Mouse (Mus musculus): ENCODE data around the gene Cnot9. TPM values are rescaled to one million over a fixed set of nuclear protein-coding genes. Genes with fewer than 3 reads are reported as not detected.

Gene Cnot9
- 20.0 and 20.9 TPM in 2 replicates for polyA plus RNA-seq (2015; fragmentation: Nextera tagmentation; extraction: Ambion mirVana)

- peak; percentile 99 for DNase-seq (ENCODE audit: low spot score)
Observed at GRCm38 (mm10) chr1:74505721-74506464, at the start of gene Cnot9. Gene Cnot9 (plus strand): TSS chr1:74506058.

GRCm38 (mm10) chr1:74460273-74460672, 45.6 kb upstream of the Cnot9 start:
- 61% methylated on average over 2 of the region's 2 CpGs for WGBS
- peak; percentile 52 for DNase-seq (ENCODE audit: low spot score)
- Histone ChIP-seq H3K4me1 (ENCODE audit: insufficient read depth, low read depth, low read length) (no peaks in the 10 kb centered on the region), H3K36me3 (ENCODE audit: insufficient read depth, low read length) (peaks cover 10% of the 10 kb centered on the region; the same call in 1 of the 2 replicates), H3K4me2 (replicated peaks; ENCODE audit: low read depth, low read length) (no peak overlapping the region), H3K9me3 (ENCODE audit: low read length) (no peaks in the 10 kb centered on the region), H3K27ac (ENCODE audit: low read length) (no peak overlapping the region), H3K27me3 (replicated peaks; ENCODE audit: insufficient read depth, low read length) (no peaks in the 10 kb centered on the region), H3K9ac (replicated peaks; ENCODE audit: low read depth) (no peak overlapping the region), H3K4me3 (ENCODE audit: low read depth, low read length) (no peak overlapping the region)
- TF ChIP-seq EP300 (IDR thresholded peaks at IDR 0.05) (no peak), CTCF (IDR thresholded peaks at IDR 0.05) (peak; percentile 65)
- no peak for ATAC-seq

More at GRCm38 (mm10) chr1:74505721-74506464, at the start of gene Cnot9:
- Histone ChIP-seq H3K27ac (ENCODE audit: low read length) (peak within 1 kb of the TSS; percentile 88), H3K4me3 (ENCODE audit: low read depth, low read length) (peak within 1 kb of the TSS; percentile 82), H3K4me1 (ENCODE audit: insufficient read depth, low read depth, low read length) (peaks cover 6% of the 10 kb centered on the region; the same call in 1 of the 2 replicates), H3K9ac (replicated peaks; ENCODE audit: low read depth) (peak within 1 kb of the TSS; percentile 76), H3K9me3 (ENCODE audit: low read length) (no peaks in the 10 kb centered on the region), H3K36me3 (ENCODE audit: insufficient read depth, low read length) (no peaks in the 10 kb centered on the region), H3K27me3 (replicated peaks; ENCODE audit: insufficient read depth, low read length) (no peaks in the 10 kb centered on the region), H3K4me2 (replicated peaks; ENCODE audit: low read depth, low read length) (peak within 1 kb of the TSS; percentile 76)
- WGBS, result 0% methylated on average over 46 of the region's 64 CpGs
- ATAC-seq, result peak; percentile 100
- TF ChIP-seq CTCF (IDR thresholded peaks at IDR 0.05) (no peak), EP300 (IDR thresholded peaks at IDR 0.05) (no peak)

GRCm38 (mm10) chr1:74485792-74486191, 20.1 kb upstream of the Cnot9 start:
- ATAC-seq (no peak), DNase-seq (ENCODE audit: low spot score) (no peak)
- H3K4me2 ChIP-seq (replicated peaks; ENCODE audit: low read depth, low read length), result no peak overlapping the region
- no peaks in the 10 kb centered on the region for H3K4me1 ChIP-seq (ENCODE audit: insufficient read depth, low read depth, low read length)
- no peak overlapping the region for H3K4me3 ChIP-seq (ENCODE audit: low read depth, low read length)
- TF ChIP-seq EP300 (IDR thresholded peaks at IDR 0.05) (no peak), CTCF (IDR thresholded peaks at IDR 0.05) (no peak)
- no peaks in the 10 kb centered on the region for H3K9me3 ChIP-seq (ENCODE audit: low read length)
- H3K27me3 ChIP-seq (replicated peaks; ENCODE audit: insufficient read depth, low read length), result no peaks in the 10 kb centered on the region
- peaks cover 13% of the 10 kb centered on the region; the same call in 1 of the 2 replicates for H3K36me3 ChIP-seq (ENCODE audit: insufficient read depth, low read length)
- 96% methylated on average over 5 of the region's 5 CpGs for WGBS
- H3K27ac ChIP-seq (ENCODE audit: low read length), result no peak overlapping the region
- no peak overlapping the region for H3K9ac ChIP-seq (replicated peaks; ENCODE audit: low read depth)

- no peaks in the 10 kb centered on the region for H3K27me3 ChIP-seq (replicated peaks; ENCODE audit: insufficient read depth, low read length)
- H3K4me1 ChIP-seq (ENCODE audit: insufficient read depth, low read depth, low read length), result no peaks in the 10 kb centered on the region
- H3K27ac ChIP-seq (ENCODE audit: low read length), result no peak overlapping the region
- no peaks in the 10 kb centered on the region for H3K9me3 ChIP-seq (ENCODE audit: low read length)
- no peak for ATAC-seq
- H3K9ac ChIP-seq (replicated peaks; ENCODE audit: low read depth), result no peak overlapping the region
- DNase-seq (ENCODE audit: low spot score), result no peak
- WGBS, result 63% methylated on average over 1 of the region's 1 CpGs
- no peaks in the 10 kb centered on the region for H3K36me3 ChIP-seq (ENCODE audit: insufficient read depth, low read length)
- H3K4me3 ChIP-seq (ENCODE audit: low read depth, low read length), result no peak overlapping the region
- TF ChIP-seq CTCF (IDR thresholded peaks at IDR 0.05), result no peak
- TF ChIP-seq EP300 (IDR thresholded peaks at IDR 0.05), result no peak
- H3K4me2 ChIP-seq (replicated peaks; ENCODE audit: low read depth, low read length), result no peak overlapping the region
Observed at GRCm38 (mm10) chr1:74501106-74501505, 4.8 kb upstream of the Cnot9 start.

- H3K4me2 ChIP-seq (replicated peaks; ENCODE audit: low read depth, low read length), result peak overlapping the region; percentile 76
- H3K36me3 ChIP-seq (ENCODE audit: insufficient read depth, low read length), result no peaks in the 10 kb centered on the region
- TF ChIP-seq CTCF (IDR thresholded peaks at IDR 0.05) (no peak), EP300 (IDR thresholded peaks at IDR 0.05) (no peak)
- DNase-seq (ENCODE audit: low spot score), result no peak
- ATAC-seq, result peak; percentile 60
- H3K27me3 ChIP-seq (replicated peaks; ENCODE audit: insufficient read depth, low read length), result no peaks in the 10 kb centered on the region
- peak overlapping the region; percentile 82 for H3K4me3 ChIP-seq (ENCODE audit: low read depth, low read length)
- under 1% methylated on average over 22 of the region's 22 CpGs for WGBS
- peaks cover 6% of the 10 kb centered on the region; the same call in 1 of the 2 replicates for H3K4me1 ChIP-seq (ENCODE audit: insufficient read depth, low read depth, low read length)
- 0 out of 2 replicates have a peak overlapping the region, but pooled peaks have one; percentile 11 for H3K27ac ChIP-seq (ENCODE audit: low read length)
- no peaks in the 10 kb centered on the region for H3K9me3 ChIP-seq (ENCODE audit: low read length)
- peak overlapping the region; percentile 39 for H3K9ac ChIP-seq (replicated peaks; ENCODE audit: low read depth)
Observed at GRCm38 (mm10) chr1:74505393-74505720, 501 bp upstream of the Cnot9 start.

GRCm38 (mm10) chr1:74506471-74506881, 618 bp downstream of the Cnot9 start:
- ATAC-seq (peak; percentile 25), DNase-seq (ENCODE audit: low spot score) (peak; percentile 63)
- peak overlapping the region; percentile 88 for H3K27ac ChIP-seq (ENCODE audit: low read length)

More at GRCm38 (mm10) chr1:74506471-74506881, 618 bp downstream of the Cnot9 start:
- Histone ChIP-seq H3K9me3 (ENCODE audit: low read length) (no peaks in the 10 kb centered on the region), H3K27me3 (replicated peaks; ENCODE audit: insufficient read depth, low read length) (no peaks in the 10 kb centered on the region), H3K4me1 (ENCODE audit: insufficient read depth, low read depth, low read length) (peaks cover 6% of the 10 kb centered on the region; the same call in 1 of the 2 replicates), H3K9ac (replicated peaks; ENCODE audit: low read depth) (peak overlapping the region; percentile 76), H3K4me3 (ENCODE audit: low read depth, low read length) (peak overlapping the region; percentile 82), H3K4me2 (replicated peaks; ENCODE audit: low read depth, low read length) (peak overlapping the region; percentile 76), H3K36me3 (ENCODE audit: insufficient read depth, low read length) (no peaks in the 10 kb centered on the region)
- no peak for TF ChIP-seq EP300 (IDR thresholded peaks at IDR 0.05)
- TF ChIP-seq CTCF (IDR thresholded peaks at IDR 0.05), result peak; percentile 13; the same call in 1 of the 2 replicates
- 2% methylated on average over 32 of the region's 34 CpGs for WGBS

Measured in lung, postnatal 0 days (tissue).